Mouse (Mus musculus) testis, adult 2 months (tissue): Measurements from ENCODE around the gene Hcn2.

Experiments used
- CTCF ChIP-seq: fragments of 200-500 bp; IDR thresholded peaks from 2 replicates; pipeline ENCODE4 v1.5.1; 2012; ENCODE audit warnings: low read depth, mild to moderate bottlenecking, inconsistent platforms, low read length, moderate library complexity; ENCODE audit not compliant: control insufficient read depth, insufficient read depth, insufficient replicate concordance
- POLR2A ChIP-seq: fragments of 200-500 bp; IDR thresholded peaks from 2 replicates; pipeline ENCODE4 v1.6.1; 2012; ENCODE audit warnings: low read depth, mild to moderate bottlenecking, inconsistent platforms, low read length, moderate library complexity; ENCODE audit not compliant: control insufficient read depth

- TF ChIP-seq POLR2A (no peak), CTCF (no peak)
These were observed 27.3 kb upstream of the Hcn2 start for GRCm38 (mm10) chr10:79689178-79689577.
